Mouse (Mus musculus): ENCODE measurements around the gene Nckipsd. TPM values are rescaled to one million over a fixed set of nuclear protein-coding genes. Genes with fewer than 3 reads are reported as not detected.
A peak's percentile ranks its signal among the peaks of the same experiment; 100 is the strongest.

Gene Nckipsd
- total RNA-seq, 2 experiments from 2014 or later: 9.8 to 12.5 TPM

GRCm38 (mm10) chr9:108798508-108799075 lies 9.6 kb upstream of the Nckipsd start:
- no peak for DNase-seq

GRCm38 (mm10) chr9:108799564-108799963 lies 8.6 kb upstream of the Nckipsd start:
- no peak for DNase-seq

- no peak for DNase-seq
These were observed 2.4 kb upstream of the Nckipsd start for GRCm38 (mm10) chr9:108805768-108806167.

GRCm38 (mm10) chr9:108806379-108806778 lies 1.8 kb upstream of the Nckipsd start:
- no peak for DNase-seq

GRCm38 (mm10) chr9:108806831-108807230 lies 1.3 kb upstream of the Nckipsd start:
- no peak for DNase-seq

GRCm38 (mm10) chr9:108807674-108808073 lies 494 bp upstream of the Nckipsd start:
- no peak for DNase-seq

- no peak for DNase-seq
These were observed 1.0 kb downstream of the Nckipsd start for GRCm38 (mm10) chr9:108809188-108809587.

- no peak for DNase-seq
These were observed 1.6 kb downstream of the Nckipsd start for GRCm38 (mm10) chr9:108809723-108810122.

- peak in 1 of 2 experiments; percentile 41 for DNase-seq
These were observed 2.3 kb downstream of the Nckipsd start for GRCm38 (mm10) chr9:108810516-108810915.

- DNase-seq: no peak
These were observed 7.4 kb downstream of the Nckipsd start for GRCm38 (mm10) chr9:108815557-108815956.

GRCm38 (mm10) chr9:108819495-108819894 lies 11.3 kb downstream of the Nckipsd start:
- peak; percentile 53 to 70 for DNase-seq

GRCm38 (mm10) chr9:108820077-108820476 lies 11.9 kb downstream of the Nckipsd start:
- no peak for DNase-seq

GRCm38 (mm10) chr9:108824144-108824685 lies 16.0 kb downstream of the Nckipsd start:
- no peak for DNase-seq

GRCm38 (mm10) chr9:108824755-108825413 lies 16.7 kb downstream of the Nckipsd start:
- no peak for DNase-seq

- DNase-seq: peak; percentile 68 to 77
These were observed 17.9 kb downstream of the Nckipsd start, which contains the start of gene Celsr3 for GRCm38 (mm10) chr9:108825820-108826699. Gene Celsr3, plus strand, starts transcription at chr9:108826320.

GRCm38 (mm10) chr9:108826700-108827340 lies 18.7 kb downstream of the Nckipsd start:
- DNase-seq: peak; percentile 83 to 84

- no peak for DNase-seq
These were observed 19.3 kb downstream of the Nckipsd start for GRCm38 (mm10) chr9:108827454-108827853.

GRCm38 (mm10) chr9:108827906-108828305 lies 19.7 kb downstream of the Nckipsd start:
- DNase-seq: no peak

GRCm38 (mm10) chr9:108831637-108832036 lies 23.5 kb downstream of the Nckipsd start:
- DNase-seq: no peak

GRCm38 (mm10) chr9:108832390-108833108 lies 24.4 kb downstream of the Nckipsd start:
- peak; percentile 94 to 95 for DNase-seq

GRCm38 (mm10) chr9:108842989-108843388 lies 34.8 kb downstream of the Nckipsd start:
- peak; percentile 61 to 65 for DNase-seq

All from adrenal gland, postnatal 36 days (tissue).